Mouse (Mus musculus): ENCODE results near the gene Olfr56. TPM values are rescaled to one million over a fixed set of nuclear protein-coding genes. Genes with fewer than 3 reads are reported as not detected.

The Olfr56 gene
- polyA plus RNA-seq (2014; fragmentation: Illumina TruSeq; extraction: RNeasy Lipid Tissue Mini Kit (QIAGEN cat#74804); ENCODE audit: low read depth, low replicate concordance) = not detected

DNA sequence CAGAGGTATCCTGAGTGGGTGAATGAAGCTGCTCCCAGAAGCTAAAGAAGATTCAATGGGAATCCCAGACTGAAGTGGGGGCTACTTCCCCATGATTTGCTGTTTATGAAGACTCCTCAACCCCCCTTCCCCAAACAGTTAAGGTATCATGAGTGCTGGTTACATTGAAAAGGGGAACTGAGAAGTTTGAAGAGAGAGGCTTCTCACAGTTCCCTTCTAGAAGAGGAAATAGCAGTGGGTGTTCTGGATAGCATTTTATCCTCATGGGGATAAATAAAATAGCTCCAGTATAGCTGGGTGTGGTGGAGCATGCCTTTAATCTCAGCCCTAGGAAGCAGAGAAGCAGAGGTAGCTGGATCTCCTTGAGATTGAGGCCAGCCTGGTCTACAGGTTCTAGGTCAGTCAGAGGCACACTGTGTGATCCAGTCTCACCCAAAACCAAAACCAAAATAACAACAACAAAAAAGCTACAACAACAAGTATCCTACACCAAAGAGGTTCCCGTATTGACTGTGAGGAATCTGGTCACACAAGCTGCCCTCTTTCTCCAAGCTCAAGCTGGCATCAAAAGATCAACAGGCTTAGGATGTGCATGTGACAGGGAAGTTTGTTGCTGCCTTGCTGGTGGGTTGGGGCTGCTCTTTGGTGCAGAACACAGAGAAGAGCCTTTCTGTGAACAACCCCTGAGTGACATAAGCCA is at the start of gene Olfr56:
Gene Olfr56, plus strand, starts transcription at position 650 of the 700 bp plus-strand sequence.

GRCm38 (mm10) chr11:48946090-48946489 is 32.6 kb upstream of the Olfr56 start, which contains the start of gene Psme2b:
Psme2b (minus strand) TSS chr11:48946190.

GRCm38 (mm10) chr11:48979251-48979650 is 562 bp downstream of the Olfr56 start, which contains the start of gene 9930111J21Rik1:
9930111J21Rik1 (minus strand) TSS chr11:48979398.

GRCm38 (mm10) chr11:48991740-48992520 is 13.2 kb downstream of the Olfr56 start, which contains the start of gene Gm12185:
Gm12185 (minus strand) TSS chr11:48992226.

GRCm38 (mm10) chr11:48994018-48994417 is 15.3 kb downstream of the Olfr56 start, which contains the start of gene Tgtp1:
Tgtp1 (minus strand) TSS chr11:48994172.

DNA sequence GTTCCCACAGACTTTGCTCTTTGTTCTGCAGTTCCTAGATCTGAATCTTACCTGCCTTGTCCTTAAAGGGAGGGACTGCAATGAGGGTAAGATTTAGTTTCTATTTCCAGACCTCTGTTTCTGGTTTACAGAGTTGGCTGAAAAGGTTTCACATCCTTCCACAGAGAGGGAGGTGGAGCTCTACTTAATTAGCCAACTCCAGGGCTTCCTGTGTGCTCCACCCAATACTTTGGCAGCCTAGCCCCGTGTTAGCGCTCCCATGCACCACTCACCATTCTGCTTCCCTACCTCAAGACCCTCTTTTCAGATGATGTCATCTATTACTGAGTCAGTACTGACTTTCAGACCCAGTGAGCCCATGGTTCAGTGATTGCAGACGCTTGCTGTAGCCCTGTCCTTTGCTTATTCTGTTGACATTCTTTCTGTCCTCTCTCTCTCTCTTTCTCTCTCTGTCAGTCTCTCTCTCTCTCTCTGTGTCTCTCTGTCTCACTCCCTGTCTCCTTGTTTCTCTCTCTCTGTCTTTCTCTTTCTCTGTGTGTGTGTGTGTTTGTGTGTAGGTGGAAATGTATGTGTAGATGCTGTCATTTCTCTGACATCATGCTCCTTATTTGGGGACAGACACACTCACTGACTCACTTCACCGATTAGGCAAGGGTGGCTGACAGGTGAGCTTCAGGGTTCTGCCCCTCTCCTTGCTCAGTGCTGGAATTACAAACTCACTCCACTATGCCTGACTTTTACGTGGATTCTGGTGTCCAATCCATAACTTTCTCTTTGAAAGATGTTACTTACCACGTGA is 72.6 kb downstream of the Olfr56 start, which contains the start of gene 9930111J21Rik2:
Gene 9930111J21Rik2, minus strand, starts transcription at position 150 of the 799 bp plus-strand sequence.

GRCm38 (mm10) chr11:49063713-49064469 is 85.2 kb downstream of the Olfr56 start, which contains the start of gene Tgtp2:
Tgtp2 (minus strand) TSS chr11:49064206.

DNA sequence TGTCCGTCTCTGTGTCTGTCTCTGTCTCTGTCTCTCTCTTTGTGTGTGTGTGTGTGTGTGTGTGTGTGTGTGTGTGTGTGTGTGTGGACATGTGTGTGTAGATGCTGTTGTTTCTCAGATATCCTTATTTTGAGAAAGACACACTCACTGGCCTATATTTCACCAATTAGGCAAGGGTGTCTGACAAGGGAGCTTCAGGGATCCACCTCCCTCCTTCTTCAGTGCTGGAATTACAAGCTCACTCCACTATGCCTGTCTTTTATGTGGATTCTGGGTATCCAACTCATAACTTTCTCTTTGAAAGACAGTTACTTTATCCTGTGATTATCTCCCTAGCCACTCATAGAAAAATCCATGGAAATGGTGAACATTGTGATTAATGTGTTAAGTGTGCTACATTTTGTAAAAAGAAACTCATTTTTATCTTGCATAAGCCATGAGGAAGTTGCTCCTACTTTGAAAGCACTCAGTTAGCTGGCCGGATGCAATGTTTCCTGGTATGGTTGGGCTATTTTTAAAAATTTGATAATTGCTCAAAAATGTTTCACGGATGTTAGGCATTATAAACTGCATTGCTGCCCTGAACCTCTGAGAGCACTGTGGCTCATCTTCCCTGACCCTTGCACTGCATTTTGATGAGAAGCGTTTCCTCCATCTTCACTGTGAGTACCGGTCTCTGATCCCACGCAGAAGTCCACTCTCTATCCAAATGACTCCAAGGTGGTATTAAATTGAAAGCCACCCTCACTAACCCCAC is 97.5 kb downstream of the Olfr56 start, which contains the start of gene Ifi47:
Gene Ifi47, plus strand, starts transcription at position 587 of the 757 bp plus-strand sequence.

DNA sequence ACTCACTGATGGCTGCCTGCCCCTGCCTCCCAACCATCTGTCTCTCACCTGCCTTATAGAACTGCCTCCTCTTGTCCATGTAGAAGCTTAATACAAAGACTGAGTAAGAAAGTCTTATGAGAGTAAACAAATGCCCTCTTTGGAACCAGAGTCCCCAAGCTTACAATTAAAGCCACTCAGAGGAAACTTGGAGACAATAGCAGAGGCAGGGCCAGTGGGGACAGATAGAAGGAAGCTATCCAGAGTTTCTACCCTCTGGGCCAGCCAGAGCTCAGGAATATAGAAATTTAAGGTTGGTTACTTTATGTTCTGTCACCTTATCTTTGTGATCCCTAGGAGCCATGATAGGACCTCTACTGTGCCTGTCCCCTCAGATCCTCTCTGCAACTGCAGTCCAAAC is 136.1 kb downstream of the Olfr56 start, which contains the start of gene Olfr1396:
Gene Olfr1396, minus strand, starts transcription at position 101 of the 400 bp plus-strand sequence.

DNA sequence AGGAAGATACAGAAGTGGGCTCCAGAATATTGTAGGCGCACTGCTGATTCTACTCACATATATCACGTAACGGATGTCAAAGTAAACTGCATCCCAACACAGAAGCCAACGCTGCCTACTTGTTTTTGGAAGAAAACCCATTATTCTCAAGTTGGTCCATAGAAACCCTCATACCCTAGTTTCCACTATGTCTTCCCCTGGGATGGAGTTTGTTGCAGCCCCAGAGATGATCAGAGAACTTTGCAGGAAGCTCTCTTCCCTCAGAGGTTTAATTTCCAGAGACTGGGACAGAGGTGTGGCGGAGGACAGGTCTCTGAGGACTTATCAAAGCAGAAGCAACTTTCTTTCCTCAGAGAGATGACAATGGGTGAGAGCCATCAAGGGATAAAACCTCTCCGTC is 163.3 kb downstream of the Olfr56 start, which contains the start of gene Olfr1395:
Gene Olfr1395, plus strand, starts transcription at position 301 of the 400 bp plus-strand sequence.

GRCm38 (mm10) chr11:49154077-49154476 is 175.4 kb downstream of the Olfr56 start, which contains the start of gene Olfr1394:
Olfr1394 (plus strand) TSS chr11:49154377.

Other genes starting within 250 kb of the Olfr56 start
- gene Rack1, start 178.6 kb upstream of the Olfr56 start, polyA plus RNA-seq (2014; fragmentation: Illumina TruSeq; extraction: RNeasy Lipid Tissue Mini Kit (QIAGEN cat#74804); ENCODE audit: low read depth, low replicate concordance) = 454 TPM
- 20.6 TPM for gene Trim41, start 161.5 kb upstream of the Olfr56 start, polyA plus RNA-seq (2014; fragmentation: Illumina TruSeq; extraction: RNeasy Lipid Tissue Mini Kit (QIAGEN cat#74804); ENCODE audit: low read depth, low replicate concordance)
- gene Trim7, start 152.7 kb upstream of the Olfr56 start, polyA plus RNA-seq (2014; fragmentation: Illumina TruSeq; extraction: RNeasy Lipid Tissue Mini Kit (QIAGEN cat#74804); ENCODE audit: low read depth, low replicate concordance) = 30.1 TPM
- gene Gm12184, start 152.2 kb upstream of the Olfr56 start, polyA plus RNA-seq (2014; fragmentation: Illumina TruSeq; extraction: RNeasy Lipid Tissue Mini Kit (QIAGEN cat#74804); ENCODE audit: low read depth, low replicate concordance) = 9.5 TPM
- gene Irgm1, start 107.2 kb upstream of the Olfr56 start, polyA plus RNA-seq (2014; fragmentation: Illumina TruSeq; extraction: RNeasy Lipid Tissue Mini Kit (QIAGEN cat#74804); ENCODE audit: low read depth, low replicate concordance) = 21.4 TPM
- gene Gm5431, start 76.7 kb upstream of the Olfr56 start, polyA plus RNA-seq (2014; fragmentation: Illumina TruSeq; extraction: RNeasy Lipid Tissue Mini Kit (QIAGEN cat#74804); ENCODE audit: low read depth, low replicate concordance) = 0.58 TPM
- gene Psme2b, start 32.7 kb upstream of the Olfr56 start, polyA plus RNA-seq (2014; fragmentation: Illumina TruSeq; extraction: RNeasy Lipid Tissue Mini Kit (QIAGEN cat#74804); ENCODE audit: low read depth, low replicate concordance) = 2.5 TPM
- gene 9930111J21Rik1, start 509 bp downstream of the Olfr56 start, polyA plus RNA-seq (2014; fragmentation: Illumina TruSeq; extraction: RNeasy Lipid Tissue Mini Kit (QIAGEN cat#74804); ENCODE audit: low read depth, low replicate concordance) = 2.9 TPM
- 0.26 TPM for gene Gm12185, start 13.3 kb downstream of the Olfr56 start, polyA plus RNA-seq (2014; fragmentation: Illumina TruSeq; extraction: RNeasy Lipid Tissue Mini Kit (QIAGEN cat#74804); ENCODE audit: low read depth, low replicate concordance)
- gene Tgtp1, start 15.3 kb downstream of the Olfr56 start, polyA plus RNA-seq (2014; fragmentation: Illumina TruSeq; extraction: RNeasy Lipid Tissue Mini Kit (QIAGEN cat#74804); ENCODE audit: low read depth, low replicate concordance) = 7.1 TPM
- gene 9930111J21Rik2, start 72.4 kb downstream of the Olfr56 start, polyA plus RNA-seq (2014; fragmentation: Illumina TruSeq; extraction: RNeasy Lipid Tissue Mini Kit (QIAGEN cat#74804); ENCODE audit: low read depth, low replicate concordance) = 6.3 TPM
- gene Tgtp2, start 85.3 kb downstream of the Olfr56 start, polyA plus RNA-seq (2014; fragmentation: Illumina TruSeq; extraction: RNeasy Lipid Tissue Mini Kit (QIAGEN cat#74804); ENCODE audit: low read depth, low replicate concordance) = 10.2 TPM
- 3.8 TPM for gene Ifi47, start 97.7 kb downstream of the Olfr56 start, polyA plus RNA-seq (2014; fragmentation: Illumina TruSeq; extraction: RNeasy Lipid Tissue Mini Kit (QIAGEN cat#74804); ENCODE audit: low read depth, low replicate concordance)
- 5.0 TPM for gene Olfr1396, start 136.0 kb downstream of the Olfr56 start, polyA plus RNA-seq (2014; fragmentation: Illumina TruSeq; extraction: RNeasy Lipid Tissue Mini Kit (QIAGEN cat#74804); ENCODE audit: low read depth, low replicate concordance)
- gene Olfr1395, start 163.4 kb downstream of the Olfr56 start, polyA plus RNA-seq (2014; fragmentation: Illumina TruSeq; extraction: RNeasy Lipid Tissue Mini Kit (QIAGEN cat#74804); ENCODE audit: low read depth, low replicate concordance) = not detected
- not detected for gene Olfr1394, start 175.5 kb downstream of the Olfr56 start, polyA plus RNA-seq (2014; fragmentation: Illumina TruSeq; extraction: RNeasy Lipid Tissue Mini Kit (QIAGEN cat#74804); ENCODE audit: low read depth, low replicate concordance)
- 34.1 TPM for gene Btnl9, start 208.3 kb downstream of the Olfr56 start, polyA plus RNA-seq (2014; fragmentation: Illumina TruSeq; extraction: RNeasy Lipid Tissue Mini Kit (QIAGEN cat#74804); ENCODE audit: low read depth, low replicate concordance)
- 28.4 TPM for gene Zfp62, start 224.4 kb downstream of the Olfr56 start, polyA plus RNA-seq (2014; fragmentation: Illumina TruSeq; extraction: RNeasy Lipid Tissue Mini Kit (QIAGEN cat#74804); ENCODE audit: low read depth, low replicate concordance)